Mouse (Mus musculus): ENCODE data around the gene Il16.
A peak's percentile ranks its signal among the peaks of the same experiment; 100 is the strongest.

Gene Il16

GRCm38 (mm10) chr7:83606796-83607195 lies 138.7 kb downstream of the Il16 start:
- no peak for DNase-seq (ENCODE audit: low spot score)

GRCm38 (mm10) chr7:83604180-83604944 lies 141.2 kb downstream of the Il16 start:
- no peak for DNase-seq (ENCODE audit: low spot score)

GRCm38 (mm10) chr7:83599913-83600286 lies 145.6 kb downstream of the Il16 start:
- peak; percentile 36 for DNase-seq (ENCODE audit: low spot score)

DNA sequence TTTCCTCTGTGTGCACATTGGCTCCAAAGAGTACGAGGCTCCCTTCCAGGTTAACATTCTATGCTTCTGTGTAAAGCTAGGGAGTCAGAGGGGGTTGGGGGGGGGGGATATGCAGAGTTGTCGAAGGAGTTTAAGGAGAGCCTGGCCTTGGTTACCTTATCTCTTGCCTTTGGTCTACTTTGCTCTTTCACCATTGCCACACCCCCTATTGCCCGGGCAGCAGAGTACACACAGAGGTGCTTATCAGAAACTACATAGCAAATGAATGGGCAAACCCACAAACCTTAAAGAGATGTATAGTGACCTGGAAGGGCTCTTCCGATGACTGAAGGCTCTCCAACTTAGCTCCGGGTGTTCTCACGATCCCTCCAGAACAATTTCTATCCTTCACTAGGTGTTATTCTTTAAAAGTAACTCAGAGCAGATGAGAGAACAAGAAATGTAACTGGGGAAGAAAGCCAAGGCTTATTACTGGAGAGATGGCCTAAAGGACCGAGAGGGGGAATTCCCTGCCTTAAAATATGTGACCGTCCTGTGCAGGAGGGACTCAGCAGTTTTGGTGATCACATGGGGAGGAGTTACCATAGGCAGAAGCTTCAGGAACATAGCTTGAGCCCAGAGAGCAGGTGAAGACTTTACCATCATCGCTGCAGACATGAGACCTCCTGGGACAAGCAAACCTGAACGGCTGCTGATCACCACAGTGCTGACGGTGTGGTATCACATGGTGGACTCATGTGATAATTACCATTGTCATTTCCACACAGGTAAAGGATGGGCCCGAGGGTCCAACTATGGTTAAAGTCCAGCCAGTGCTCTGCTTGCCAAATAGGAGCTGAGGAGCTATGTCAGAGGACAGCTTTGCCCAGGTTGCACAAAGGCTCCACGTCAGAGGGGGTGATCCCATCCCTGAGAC lies 146.3 kb downstream of the Il16 start:
- no peak for DNase-seq (ENCODE audit: low spot score)

DNA sequence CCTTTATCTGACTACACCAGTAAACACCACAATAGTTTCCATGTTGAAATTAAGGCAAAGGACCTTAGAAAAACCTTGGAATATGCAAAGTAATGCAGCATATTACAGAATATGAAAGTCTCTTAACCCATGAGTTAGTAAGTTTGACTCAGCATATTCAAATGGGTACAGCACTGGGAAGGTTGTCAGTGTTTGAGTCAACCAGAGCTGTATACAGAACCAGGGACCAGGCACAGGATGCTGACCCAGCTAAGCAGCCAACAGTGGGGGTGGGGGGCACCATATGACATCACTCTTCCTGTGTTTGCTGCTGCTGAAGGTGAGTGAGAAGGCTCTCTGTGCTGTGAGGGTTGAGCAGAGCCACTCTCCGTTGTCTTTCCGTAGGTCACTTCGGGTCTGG lies 148.5 kb downstream of the Il16 start:
- DNase-seq (ENCODE audit: low spot score), result no peak

- no peak for DNase-seq (ENCODE audit: low spot score)
Measured at GRCm38 (mm10) chr7:83594056-83594455, 151.5 kb downstream of the Il16 start.
